Mouse (Mus musculus): ENCODE results near the gene Tra2a. TPM values are rescaled to one million over a fixed set of nuclear protein-coding genes. Genes with fewer than 3 reads are reported as not detected.

The Tra2a gene
- polyA plus RNA-seq, 1 experiment from 2014 or later: 105 TPM

GRCm38 (mm10) chr6:49215748-49216585, 47.9 kb downstream of the Tra2a start:
- Histone ChIP-seq H3K9ac (ENCODE audit: low read depth, low read length) (peak overlapping the region; percentile 85; the same call in 1 of the 2 replicates), H3K9me3 (replicated peaks; ENCODE audit: control insufficient read depth, low read length, poor library complexity, severe bottlenecking) (no peaks in the 10 kb centered on the region), H3K4me2 (ENCODE audit: low read length) (peak overlapping the region; percentile 84), H3K4me1 (ENCODE audit: control insufficient read depth, insufficient read depth, low read length) (peaks cover 27% of the 10 kb centered on the region), H3K36me3 (ENCODE audit: control insufficient read depth, insufficient read depth, low read length) (no peaks in the 10 kb centered on the region), H3K27me3 (ENCODE audit: control insufficient read depth, insufficient read depth, low read depth, low read length) (peaks cover 2% of the 10 kb centered on the region; the same call in 1 of the 2 replicates), H3K4me3 (ENCODE audit: low read depth, low read length) (peak overlapping the region; percentile 80), H3K27ac (ENCODE audit: low read length) (peak overlapping the region; percentile 87)
- 3% methylated on average over 14 of the region's 14 CpGs for WGBS
- ATAC-seq: peak; percentile 5; the same call in 1 of the 2 replicates

- Histone ChIP-seq H3K9ac (ENCODE audit: low read depth, low read length) (peak within 1 kb of the TSS; percentile 85), H3K27me3 (ENCODE audit: control insufficient read depth, insufficient read depth, low read depth, low read length) (peaks cover 2% of the 10 kb centered on the region; the same call in 1 of the 2 replicates), H3K27ac (ENCODE audit: low read length) (peak within 1 kb of the TSS; percentile 87), H3K9me3 (replicated peaks; ENCODE audit: control insufficient read depth, low read length, poor library complexity, severe bottlenecking) (no peaks in the 10 kb centered on the region), H3K4me2 (ENCODE audit: low read length) (peak within 1 kb of the TSS; percentile 84), H3K36me3 (ENCODE audit: control insufficient read depth, insufficient read depth, low read length) (no peaks in the 10 kb centered on the region), H3K4me1 (ENCODE audit: control insufficient read depth, insufficient read depth, low read length) (peaks cover 34% of the 10 kb centered on the region), H3K4me3 (ENCODE audit: low read depth, low read length) (peak within 1 kb of the TSS; percentile 80)
- WGBS: under 1% methylated on average over 66 of the region's 68 CpGs
- ATAC-seq: peak; percentile 72
Measured at GRCm38 (mm10) chr6:49214928-49215747, 48.7 kb downstream of the Tra2a start, which contains the start of gene Igf2bp3. Gene Igf2bp3 (minus strand): TSS chr6:49214957.

- no peaks in the 10 kb centered on the region for H3K9me3 ChIP-seq (replicated peaks; ENCODE audit: control insufficient read depth, low read length, poor library complexity, severe bottlenecking)
- H3K4me1 ChIP-seq (ENCODE audit: control insufficient read depth, insufficient read depth, low read length): peaks cover 34% of the 10 kb centered on the region
- ATAC-seq: peak; percentile 11; the same call in 1 of the 2 replicates
- peak overlapping the region; percentile 84 for H3K4me2 ChIP-seq (ENCODE audit: low read length)
- H3K27ac ChIP-seq (ENCODE audit: low read length): peak overlapping the region; percentile 87
- H3K27me3 ChIP-seq (ENCODE audit: control insufficient read depth, insufficient read depth, low read depth, low read length): no peaks in the 10 kb centered on the region
- no peaks in the 10 kb centered on the region for H3K36me3 ChIP-seq (ENCODE audit: control insufficient read depth, insufficient read depth, low read length)
- H3K4me3 ChIP-seq (ENCODE audit: low read depth, low read length): peak overlapping the region; percentile 80
- H3K9ac ChIP-seq (ENCODE audit: low read depth, low read length): peak overlapping the region; percentile 85
- WGBS: under 1% methylated on average over 57 of the region's 76 CpGs
Measured at GRCm38 (mm10) chr6:49214086-49214927, 49.5 kb downstream of the Tra2a start.

- Histone ChIP-seq H3K4me1 (ENCODE audit: control insufficient read depth, insufficient read depth, low read length) (peaks cover 34% of the 10 kb centered on the region), H3K9ac (ENCODE audit: low read depth, low read length) (peak overlapping the region; percentile 85), H3K4me3 (ENCODE audit: low read depth, low read length) (peak overlapping the region; percentile 80), H3K27me3 (ENCODE audit: control insufficient read depth, insufficient read depth, low read depth, low read length) (no peaks in the 10 kb centered on the region), H3K9me3 (replicated peaks; ENCODE audit: control insufficient read depth, low read length, poor library complexity, severe bottlenecking) (no peaks in the 10 kb centered on the region), H3K4me2 (ENCODE audit: low read length) (peak overlapping the region; percentile 84), H3K27ac (ENCODE audit: low read length) (peak overlapping the region; percentile 87), H3K36me3 (ENCODE audit: control insufficient read depth, insufficient read depth, low read length) (no peaks in the 10 kb centered on the region)
- WGBS: under 1% methylated on average over 43 of the region's 50 CpGs
- ATAC-seq: no peak
Measured at GRCm38 (mm10) chr6:49213581-49214085, 50.2 kb downstream of the Tra2a start.

GRCm38 (mm10) chr6:49212931-49213580, 50.8 kb downstream of the Tra2a start:
- Histone ChIP-seq H3K9ac (ENCODE audit: low read depth, low read length) (peak overlapping the region; percentile 85), H3K27me3 (ENCODE audit: control insufficient read depth, insufficient read depth, low read depth, low read length) (no peaks in the 10 kb centered on the region), H3K4me3 (ENCODE audit: low read depth, low read length) (peak overlapping the region; percentile 80), H3K4me2 (ENCODE audit: low read length) (peak overlapping the region; percentile 84), H3K4me1 (ENCODE audit: control insufficient read depth, insufficient read depth, low read length) (peaks cover 31% of the 10 kb centered on the region), H3K9me3 (replicated peaks; ENCODE audit: control insufficient read depth, low read length, poor library complexity, severe bottlenecking) (no peaks in the 10 kb centered on the region), H3K27ac (ENCODE audit: low read length) (no peak overlapping the region; the same call in 1 of the 2 replicates), H3K36me3 (ENCODE audit: control insufficient read depth, insufficient read depth, low read length) (no peaks in the 10 kb centered on the region)
- no peak for ATAC-seq
- WGBS: 1% methylated on average over 20 of the region's 20 CpGs

GRCm38 (mm10) chr6:49212141-49212540, 51.7 kb downstream of the Tra2a start:
- Histone ChIP-seq H3K4me3 (ENCODE audit: low read depth, low read length) (no peak overlapping the region), H3K36me3 (ENCODE audit: control insufficient read depth, insufficient read depth, low read length) (no peaks in the 10 kb centered on the region), H3K27ac (ENCODE audit: low read length) (no peak overlapping the region), H3K27me3 (ENCODE audit: control insufficient read depth, insufficient read depth, low read depth, low read length) (no peaks in the 10 kb centered on the region), H3K4me2 (ENCODE audit: low read length) (peak overlapping the region; percentile 84), H3K9ac (ENCODE audit: low read depth, low read length) (no peak overlapping the region), H3K4me1 (ENCODE audit: control insufficient read depth, insufficient read depth, low read length) (peaks cover 31% of the 10 kb centered on the region), H3K9me3 (replicated peaks; ENCODE audit: control insufficient read depth, low read length, poor library complexity, severe bottlenecking) (no peaks in the 10 kb centered on the region)
- WGBS: 17% methylated on average over 3 of the region's 4 CpGs
- ATAC-seq: no peak

- no peaks in the 10 kb centered on the region for H3K36me3 ChIP-seq (ENCODE audit: control insufficient read depth, insufficient read depth, low read length)
- H3K4me1 ChIP-seq (ENCODE audit: control insufficient read depth, insufficient read depth, low read length): peaks cover 31% of the 10 kb centered on the region
- H3K27ac ChIP-seq (ENCODE audit: low read length): no peak overlapping the region
- H3K4me3 ChIP-seq (ENCODE audit: low read depth, low read length): no peak overlapping the region
- WGBS: 24% methylated on average over 5 of the region's 5 CpGs
- H3K4me2 ChIP-seq (ENCODE audit: low read length): no peak overlapping the region
- no peaks in the 10 kb centered on the region for H3K27me3 ChIP-seq (ENCODE audit: control insufficient read depth, insufficient read depth, low read depth, low read length)
- H3K9ac ChIP-seq (ENCODE audit: low read depth, low read length): no peak overlapping the region
- ATAC-seq: no peak
- no peaks in the 10 kb centered on the region for H3K9me3 ChIP-seq (replicated peaks; ENCODE audit: control insufficient read depth, low read length, poor library complexity, severe bottlenecking)
Measured at GRCm38 (mm10) chr6:49211596-49211995, 52.2 kb downstream of the Tra2a start.

Measured in midbrain, embryonic 16.5 days (tissue).